Mouse (Mus musculus) midbrain, embryonic 11.5 days (tissue): ENCODE measurements around the gene Ssr2. TPM values are rescaled to one million over a fixed set of nuclear protein-coding genes. Genes with fewer than 3 reads are reported as not detected.
A peak's percentile ranks its signal among the peaks of the same experiment; 100 is the strongest.

ENCODE experiments used
- ATAC-seq: fragments of 200-750 bp; cut with Nextera tagmentation; 2 replicates; pipeline ENCODE4 v1.8.0; 2017; ENCODE audit warnings: moderate TSS enrichment, moderate library complexity; ENCODE audit not compliant: low FRiP score
- DNase-seq: peaks from one replicate; pipeline ENCODE4 v3.0.0; 2015; ENCODE audit warnings: low spot score; ENCODE audit errors: missing footprints
- H3K27ac ChIP-seq: fragments of 300-500 bp; sonication (generic); 2 replicates; pipeline ENCODE4 v1.5.1; 2014; ENCODE audit warnings: low read depth, low read length
- H3K27me3 ChIP-seq: fragments of 300-500 bp; sonication (generic); 2 replicates; pipeline ENCODE4 v1.6.1; 2014; ENCODE audit warnings: mild to moderate bottlenecking, low read length, moderate library complexity, mixed read lengths; ENCODE audit not compliant: control insufficient read depth, insufficient read depth
- H3K36me3 ChIP-seq: fragments of 300-500 bp; sonication (generic); 2 replicates; pipeline ENCODE4 v1.6.1; 2014; ENCODE audit warnings: mild to moderate bottlenecking, low read length, moderate library complexity, mixed read lengths; ENCODE audit not compliant: control insufficient read depth, insufficient read depth
- H3K4me1 ChIP-seq: fragments of 300-500 bp; sonication (generic); 2 replicates; pipeline ENCODE4 v1.6.1; 2014; ENCODE audit warnings: low read length; ENCODE audit not compliant: control insufficient read depth, insufficient read depth
- H3K4me2 ChIP-seq: fragments of 300-500 bp; sonication (generic); 2 replicates; pipeline ENCODE4 v1.6.1; 2014; ENCODE audit warnings: mild to moderate bottlenecking, moderate library complexity
- H3K4me3 ChIP-seq: fragments of 300-500 bp; sonication (generic); 2 replicates; pipeline ENCODE4 v1.5.1; 2014; ENCODE audit warnings: low read depth, low read length
- H3K9ac ChIP-seq: fragments of 300-500 bp; sonication (generic); 2 replicates; pipeline ENCODE4 v1.6.1; 2014; ENCODE audit warnings: low read length
- H3K9me3 ChIP-seq: fragments of 300-500 bp; sonication (generic); 2 replicates; pipeline ENCODE4 v1.6.1; 2016; ENCODE audit warnings: low read length; ENCODE audit not compliant: control insufficient read depth
- WGBS: fragments of 180-500 bp; shearing (Covaris S2); extraction: QIAGEN DNeasy Blood & Tissue Kit; methylation state at CpG from one replicate; pipeline ENCODE4 v1.1.7; 2014; 5-methylcytosine and 5-hydroxymethylcytosine counted together
- polyA plus RNA-seq: library from polyadenylated mRNA; unstranded; fragments of >200 nt; fragmentation: Nextera tagmentation; extraction: Ambion mirVana; gene quantifications from 2 replicates; pipeline ENCODE4 v1.2.1, GENCODE M21; 2014

Ssr2 gene
- polyA plus RNA-seq = 154 and 157 TPM in 2 replicates

GRCm38 (mm10) chr3:88575540-88575939 lies at the start of gene Ssr2:
TSS of gene Ssr2 (plus strand) at chr3:88575876.
- DNase-seq = no peak
- H3K27ac ChIP-seq = no peak within 1 kb of the TSS
- H3K9me3 ChIP-seq = no peaks in the 10 kb centered on the region
- peaks cover 5% of the 10 kb centered on the region; the same call in 1 of the 2 replicates for H3K4me1 ChIP-seq
- no peak within 1 kb of the TSS for H3K4me2 ChIP-seq
- 84% methylated on average over 3 of the region's 3 CpGs for WGBS
- no peaks in the 10 kb centered on the region for H3K36me3 ChIP-seq
- no peak within 1 kb of the TSS for H3K9ac ChIP-seq
- no peak within 1 kb of the TSS for H3K4me3 ChIP-seq
- no peaks in the 10 kb centered on the region for H3K27me3 ChIP-seq
- ATAC-seq = no peak

- DNase-seq (peak; percentile 99), ATAC-seq (peak; percentile 70)
- no peaks in the 10 kb centered on the region for H3K27me3 ChIP-seq
- H3K4me3 ChIP-seq = no peak overlapping the region
- H3K4me2 ChIP-seq = peak overlapping the region; percentile 27
- H3K9me3 ChIP-seq = no peaks in the 10 kb centered on the region
- peaks cover 4% of the 10 kb centered on the region; the same call in 1 of the 2 replicates for H3K36me3 ChIP-seq
- H3K27ac ChIP-seq = no peak overlapping the region
- H3K9ac ChIP-seq = no peak overlapping the region
- 34% methylated on average over 17 of the region's 17 CpGs for WGBS
- peaks cover 28% of the 10 kb centered on the region for H3K4me1 ChIP-seq
Measured at GRCm38 (mm10) chr3:88526157-88527131, 49.2 kb upstream of the Ssr2 start.

- H3K4me3 ChIP-seq = no peak overlapping the region
- 21% methylated on average over 8 of the region's 8 CpGs for WGBS
- H3K36me3 ChIP-seq = peaks cover 4% of the 10 kb centered on the region; the same call in 1 of the 2 replicates
- peak overlapping the region; percentile 6; the same call in 1 of the 2 replicates for H3K27ac ChIP-seq
- DNase-seq (peak; percentile 87), ATAC-seq (no peak)
- peak overlapping the region; percentile 7; the same call in 1 of the 2 replicates for H3K9ac ChIP-seq
- H3K27me3 ChIP-seq = no peaks in the 10 kb centered on the region
- H3K4me2 ChIP-seq = peak overlapping the region; percentile 24; the same call in 1 of the 2 replicates
- H3K9me3 ChIP-seq = no peaks in the 10 kb centered on the region
- H3K4me1 ChIP-seq = peaks cover 28% of the 10 kb centered on the region
Measured at GRCm38 (mm10) chr3:88527565-88527964, 48.1 kb upstream of the Ssr2 start.

- no peak overlapping the region for H3K4me3 ChIP-seq
- H3K9ac ChIP-seq = no peak overlapping the region
- no peak for ATAC-seq
- H3K4me1 ChIP-seq = peaks cover 28% of the 10 kb centered on the region
- no peak overlapping the region for H3K27ac ChIP-seq
- 88% methylated on average over 11 of the region's 11 CpGs for WGBS
- DNase-seq = peak; percentile 83
- peaks cover 4% of the 10 kb centered on the region; the same call in 1 of the 2 replicates for H3K36me3 ChIP-seq
- no peaks in the 10 kb centered on the region for H3K9me3 ChIP-seq
- no peak overlapping the region; the same call in 1 of the 2 replicates for H3K4me2 ChIP-seq
- no peaks in the 10 kb centered on the region for H3K27me3 ChIP-seq
Measured at GRCm38 (mm10) chr3:88528646-88529045, 47.0 kb upstream of the Ssr2 start.

- Histone ChIP-seq H3K27ac (peak overlapping the region; percentile 97; the same call in 1 of the 2 replicates), H3K4me3 (peak overlapping the region; percentile 96), H3K27me3 (no peaks in the 10 kb centered on the region), H3K36me3 (peaks cover 4% of the 10 kb centered on the region; the same call in 1 of the 2 replicates), H3K4me1 (peaks cover 32% of the 10 kb centered on the region), H3K9ac (peak overlapping the region; percentile 100), H3K9me3 (no peaks in the 10 kb centered on the region), H3K4me2 (peak overlapping the region; percentile 96)
- ATAC-seq (no peak), DNase-seq (peak; percentile 87)
- WGBS = 32% methylated on average over 7 of the region's 7 CpGs
Measured at GRCm38 (mm10) chr3:88529204-88530000, 46.3 kb upstream of the Ssr2 start.

GRCm38 (mm10) chr3:88530082-88530864 lies 45.4 kb upstream of the Ssr2 start:
- DNase-seq (peak; percentile 92), ATAC-seq (no peak)
- Histone ChIP-seq H3K36me3 (no peaks in the 10 kb centered on the region), H3K27me3 (no peaks in the 10 kb centered on the region), H3K4me3 (peak overlapping the region; percentile 96), H3K9me3 (no peaks in the 10 kb centered on the region), H3K27ac (peak overlapping the region; percentile 97), H3K9ac (peak overlapping the region; percentile 100), H3K4me2 (peak overlapping the region; percentile 96), H3K4me1 (peaks cover 41% of the 10 kb centered on the region)
- WGBS = 6% methylated on average over 11 of the region's 11 CpGs

- Histone ChIP-seq H3K27me3 (no peaks in the 10 kb centered on the region), H3K27ac (peak overlapping the region; percentile 97), H3K4me2 (peak overlapping the region; percentile 96), H3K36me3 (peaks cover 7% of the 10 kb centered on the region), H3K4me3 (peak overlapping the region; percentile 96), H3K9me3 (no peaks in the 10 kb centered on the region), H3K9ac (peak overlapping the region; percentile 100), H3K4me1 (peaks cover 52% of the 10 kb centered on the region)
- under 1% methylated on average over 56 of the region's 63 CpGs for WGBS
- ATAC-seq = peak; percentile 86
- peak; percentile 99 for DNase-seq
Measured at GRCm38 (mm10) chr3:88531348-88532298, 44.1 kb upstream of the Ssr2 start.
